Mouse (Mus musculus): ENCODE results near the gene Ucp3.

DNA sequence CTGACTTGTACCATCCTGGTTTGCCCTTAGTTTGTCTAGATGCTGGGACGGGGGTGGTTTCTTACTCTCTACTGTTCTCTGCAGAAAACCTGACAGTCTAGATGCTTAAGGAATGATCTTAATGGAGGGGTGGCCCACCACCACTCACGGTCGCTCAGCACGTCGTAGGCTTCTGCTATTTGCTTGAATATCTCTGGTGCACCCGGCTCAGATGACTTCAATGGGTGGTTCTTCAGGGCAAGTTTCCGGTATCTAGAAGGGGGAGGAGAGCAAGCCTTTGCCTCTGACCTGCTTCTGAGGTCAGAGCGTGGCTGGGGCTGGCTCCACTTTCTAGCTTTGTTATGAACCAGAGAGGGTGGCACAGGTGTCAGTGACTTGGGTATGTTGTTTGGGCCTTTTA is 38.8 kb downstream of the Ucp3 start:
- TF ChIP-seq CTCF (IDR thresholded peaks at IDR 0.05; ENCODE audit: borderline replicate concordance, insufficient read depth, low read length) (no peak), POLR2A (IDR thresholded peaks at IDR 0.05; ENCODE audit: low read depth, low read length) (no peak)
